Mouse (Mus musculus) forebrain, embryonic 16.5 days (tissue): ENCODE results near the gene Zfyve19. TPM values are rescaled to one million over a fixed set of nuclear protein-coding genes. Genes with fewer than 3 reads are reported as not detected.

Experiments
- ATAC-seq: fragments of 200-750 bp; cut with Nextera tagmentation; 2 replicates; pipeline ENCODE4 v1.8.0; 2017; ENCODE audit warnings: mild to moderate bottlenecking, moderate library complexity
- H3K27ac ChIP-seq: fragments of 300-500 bp; sonication (generic); 2 replicates; pipeline ENCODE4 v1.5.1; 2014; ENCODE audit warnings: low read length, control low read depth
- H3K27me3 ChIP-seq: fragments of 300-500 bp; sonication (generic); replicated peaks from 2 replicates; pipeline ENCODE4 v1.6.1; 2014; ENCODE audit warnings: low read length; ENCODE audit not compliant: control insufficient read depth, insufficient read depth
- H3K36me3 ChIP-seq: fragments of 300-500 bp; sonication (generic); 2 replicates; pipeline ENCODE4 v1.6.1; 2014; ENCODE audit not compliant: control insufficient read depth, insufficient read depth
- H3K4me1 ChIP-seq: fragments of 300-500 bp; sonication (generic); replicated peaks from 2 replicates; pipeline ENCODE4 v1.6.1; 2014; ENCODE audit warnings: low read length; ENCODE audit not compliant: control insufficient read depth, insufficient read depth
- H3K4me2 ChIP-seq: fragments of 300-500 bp; sonication (generic); 2 replicates; pipeline ENCODE4 v1.6.1; 2014; ENCODE audit warnings: mild to moderate bottlenecking, low read length, control low read depth
- H3K4me3 ChIP-seq: fragments of 300-500 bp; sonication (generic); replicated peaks from 2 replicates; pipeline ENCODE4 v1.5.1; 2014; ENCODE audit warnings: mild to moderate bottlenecking, low read length, control low read depth
- H3K9ac ChIP-seq: fragments of 300-500 bp; sonication (generic); replicated peaks from 2 replicates; pipeline ENCODE4 v1.6.1; 2014; ENCODE audit warnings: low read depth, low read length, control low read depth
- H3K9me3 ChIP-seq: fragments of 300-500 bp; sonication (generic); 2 replicates; pipeline ENCODE4 v1.6.1; 2016; ENCODE audit warnings: low read length; ENCODE audit not compliant: control insufficient read depth
- WGBS: fragments of 180-500 bp; shearing (Covaris S2); extraction: QIAGEN DNeasy Blood & Tissue Kit; methylation state at CpG from one replicate; pipeline ENCODE4 v1.1.7; 2014; 5-methylcytosine and 5-hydroxymethylcytosine counted together
- polyA plus RNA-seq: library from polyadenylated mRNA; unstranded; fragments of >200 nt; fragmentation: Nextera tagmentation; extraction: Ambion mirVana; gene quantifications from 2 replicates; pipeline ENCODE4 v1.2.1, GENCODE M21; 2015

Zfyve19 gene
- polyA plus RNA-seq: 66.2 and 66.9 TPM in 2 replicates

GRCm38 (mm10) chr2:119208344-119209175 is at the start of gene Zfyve19, which contains the start of gene Dnajc17:
TSS of gene Zfyve19 (plus strand) at chr2:119208617.
TSS of gene Dnajc17 (minus strand) at chr2:119208795.
- H3K4me3 ChIP-seq: peak within 1 kb of the TSS; percentile 94
- H3K27me3 ChIP-seq: no peaks in the 10 kb centered on the region
- ATAC-seq: peak; percentile 98
- peaks cover 17% of the 10 kb centered on the region for H3K4me1 ChIP-seq
- H3K9me3 ChIP-seq: no peaks in the 10 kb centered on the region
- peak within 1 kb of the TSS; percentile 92 for H3K27ac ChIP-seq
- H3K4me2 ChIP-seq: peak within 1 kb of the TSS; percentile 74
- 0% methylated on average over 51 of the region's 51 CpGs for WGBS
- H3K36me3 ChIP-seq: peaks cover 3% of the 10 kb centered on the region
- peak within 1 kb of the TSS; percentile 78 for H3K9ac ChIP-seq

GRCm38 (mm10) chr2:119161247-119161646 is 47.2 kb upstream of the Zfyve19 start:
- peaks cover 8% of the 10 kb centered on the region for H3K27me3 ChIP-seq
- no peak overlapping the region for H3K4me3 ChIP-seq
- ATAC-seq: no peak
- H3K4me1 ChIP-seq: peaks cover 6% of the 10 kb centered on the region
- H3K9me3 ChIP-seq: no peaks in the 10 kb centered on the region
- no peak overlapping the region for H3K9ac ChIP-seq
- no peaks in the 10 kb centered on the region for H3K36me3 ChIP-seq
- no peak overlapping the region for H3K27ac ChIP-seq
- WGBS: 20% methylated on average over 2 of the region's 2 CpGs
- no peak overlapping the region for H3K4me2 ChIP-seq

- H3K27ac ChIP-seq: no peak overlapping the region
- H3K4me1 ChIP-seq: peaks cover 15% of the 10 kb centered on the region
- no peak overlapping the region for H3K4me3 ChIP-seq
- H3K36me3 ChIP-seq: no peaks in the 10 kb centered on the region
- H3K4me2 ChIP-seq: no peak overlapping the region
- peaks cover 18% of the 10 kb centered on the region for H3K27me3 ChIP-seq
- 75% methylated on average over 3 of the region's 3 CpGs for WGBS
- H3K9me3 ChIP-seq: no peaks in the 10 kb centered on the region
- no peak for ATAC-seq
- no peak overlapping the region for H3K9ac ChIP-seq
Observed at GRCm38 (mm10) chr2:119163135-119163534, 45.3 kb upstream of the Zfyve19 start.

- H3K9ac ChIP-seq: no peak overlapping the region
- H3K4me2 ChIP-seq: no peak overlapping the region
- H3K9me3 ChIP-seq: no peaks in the 10 kb centered on the region
- peaks cover 15% of the 10 kb centered on the region for H3K4me1 ChIP-seq
- 91% methylated on average over 4 of the region's 4 CpGs for WGBS
- peaks cover 18% of the 10 kb centered on the region for H3K27me3 ChIP-seq
- ATAC-seq: no peak
- no peaks in the 10 kb centered on the region for H3K36me3 ChIP-seq
- H3K27ac ChIP-seq: no peak overlapping the region
- no peak overlapping the region for H3K4me3 ChIP-seq
Observed at GRCm38 (mm10) chr2:119163999-119164398, 44.4 kb upstream of the Zfyve19 start.

- Histone ChIP-seq H3K27ac (no peak overlapping the region), H3K4me1 (peaks cover 15% of the 10 kb centered on the region), H3K9ac (no peak overlapping the region), H3K36me3 (no peaks in the 10 kb centered on the region), H3K27me3 (peaks cover 18% of the 10 kb centered on the region), H3K4me2 (no peak overlapping the region), H3K9me3 (no peaks in the 10 kb centered on the region), H3K4me3 (no peak overlapping the region)
- ATAC-seq: no peak
Observed at GRCm38 (mm10) chr2:119165401-119165800, 43.0 kb upstream of the Zfyve19 start.

- under 1% methylated on average over 60 of the region's 60 CpGs for WGBS
Observed at GRCm38 (mm10) chr2:119166901-119167865, 41.2 kb upstream of the Zfyve19 start, which contains the start of gene Gchfr. TSS of gene Gchfr (plus strand) at chr2:119167773.

DNA sequence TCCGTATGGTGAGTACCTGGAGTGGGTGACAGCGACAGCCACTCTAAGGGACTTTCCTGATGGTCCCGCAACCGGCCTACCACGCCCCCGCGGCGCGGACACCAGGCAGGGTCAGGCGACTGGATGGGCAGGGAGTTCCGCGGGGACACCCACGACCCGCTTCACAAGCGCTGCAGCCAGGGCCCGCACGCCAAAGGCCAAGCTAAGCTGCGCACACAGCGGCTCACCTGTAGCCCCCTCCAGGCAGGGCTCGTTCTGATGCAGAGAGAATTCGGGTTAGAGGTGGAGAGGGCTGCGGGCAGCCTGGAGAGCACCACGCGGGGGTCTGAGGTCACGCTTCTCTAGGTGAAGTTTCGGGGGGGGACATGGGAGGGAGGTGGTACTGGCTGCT is 40.6 kb upstream of the Zfyve19 start:
- H3K4me3 ChIP-seq: peak overlapping the region; percentile 61
- H3K9me3 ChIP-seq: no peaks in the 10 kb centered on the region
- ATAC-seq: peak; percentile 49
- no peaks in the 10 kb centered on the region for H3K36me3 ChIP-seq
- H3K4me1 ChIP-seq: peaks cover 16% of the 10 kb centered on the region
- peak overlapping the region; percentile 33 for H3K9ac ChIP-seq
- no peak overlapping the region for H3K27ac ChIP-seq
- H3K27me3 ChIP-seq: peaks cover 18% of the 10 kb centered on the region
- WGBS: 2% methylated on average over 26 of the region's 26 CpGs
- H3K4me2 ChIP-seq: peak overlapping the region; percentile 100

More at GRCm38 (mm10) chr2:119166901-119167865, 41.2 kb upstream of the Zfyve19 start, which contains the start of gene Gchfr:
- H3K9me3 ChIP-seq: no peaks in the 10 kb centered on the region
- no peaks in the 10 kb centered on the region for H3K36me3 ChIP-seq
- ATAC-seq: peak; percentile 69
- H3K27ac ChIP-seq: no peak within 1 kb of the TSS
- peak within 1 kb of the TSS; percentile 100 for H3K4me2 ChIP-seq
- peak within 1 kb of the TSS; percentile 33 for H3K9ac ChIP-seq
- H3K4me3 ChIP-seq: peak within 1 kb of the TSS; percentile 61
- peaks cover 15% of the 10 kb centered on the region for H3K4me1 ChIP-seq
- H3K27me3 ChIP-seq: peaks cover 18% of the 10 kb centered on the region

- no peaks in the 10 kb centered on the region for H3K36me3 ChIP-seq
- H3K27ac ChIP-seq: no peak overlapping the region
- H3K4me3 ChIP-seq: no peak overlapping the region
- H3K4me1 ChIP-seq: peaks cover 26% of the 10 kb centered on the region
- H3K9me3 ChIP-seq: no peaks in the 10 kb centered on the region
- WGBS: 87% methylated on average over 2 of the region's 2 CpGs
- H3K9ac ChIP-seq: no peak overlapping the region
- no peak for ATAC-seq
- H3K4me2 ChIP-seq: no peak overlapping the region
- peaks cover 15% of the 10 kb centered on the region for H3K27me3 ChIP-seq
Observed at GRCm38 (mm10) chr2:119170282-119170681, 38.1 kb upstream of the Zfyve19 start.

DNA sequence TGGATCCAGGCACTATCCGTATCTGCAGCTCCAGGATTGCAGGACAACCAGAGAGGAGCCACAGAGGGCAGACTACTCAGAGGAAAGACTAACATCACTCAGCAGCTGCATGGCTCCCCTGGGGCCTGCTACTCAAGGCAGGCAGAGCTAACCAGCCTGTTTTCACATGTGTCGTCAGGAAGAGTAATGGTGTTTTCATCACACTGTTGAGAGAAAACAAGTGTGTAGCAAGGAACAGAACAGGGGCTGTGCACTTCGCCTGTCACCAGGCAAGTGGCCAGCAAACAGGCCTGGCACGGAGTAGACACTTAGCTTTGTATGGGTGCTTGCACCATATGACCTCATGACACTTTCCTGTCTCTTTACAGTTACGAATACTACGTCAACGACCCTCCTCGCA is 36.8 kb upstream of the Zfyve19 start:
- Histone ChIP-seq H3K4me1 (peaks cover 26% of the 10 kb centered on the region), H3K9ac (no peak overlapping the region), H3K9me3 (no peaks in the 10 kb centered on the region), H3K27me3 (peaks cover 10% of the 10 kb centered on the region), H3K4me2 (no peak overlapping the region), H3K27ac (no peak overlapping the region), H3K36me3 (no peaks in the 10 kb centered on the region), H3K4me3 (no peak overlapping the region)
- 85% methylated on average over 8 of the region's 8 CpGs for WGBS
- no peak for ATAC-seq
